Mouse (Mus musculus) small intestine, adult 2 months (tissue): Measurements from ENCODE around the gene Ermp1.

ENCODE experiments used
- CTCF ChIP-seq: fragments of 200-500 bp; IDR thresholded peaks from 2 replicates; pipeline ENCODE4 v1.5.1; 2012; ENCODE audit warnings: low read depth, mild to moderate bottlenecking, control low read depth, inconsistent platforms, low read length, moderate library complexity, mixed read lengths; ENCODE audit not compliant: insufficient replicate concordance, insufficient read length; ENCODE audit errors: extremely low read depth
- POLR2A ChIP-seq: fragments of 200-500 bp; IDR thresholded peaks from 2 replicates; pipeline ENCODE4 v1.6.1; 2012; ENCODE audit warnings: low read depth, mild to moderate bottlenecking, control low read depth, inconsistent platforms, low read length, moderate library complexity

GRCm38 (mm10) chr19:29612102-29612501, 36.1 kb downstream of the Ermp1 start:
- TF ChIP-seq CTCF (no peak), POLR2A (no peak)
